Mouse (Mus musculus): ENCODE measurements around the gene Parp11. TPM values are rescaled to one million over a fixed set of nuclear protein-coding genes. Genes with fewer than 3 reads are reported as not detected.

The Parp11 gene
- polyA plus RNA-seq, 1 experiment = 6.7 TPM

- DNase-seq (ENCODE audit: low read depth, low spot score) = no peak
Observed at GRCm38 (mm10) chr6:127444466-127444865, 2.2 kb upstream of the Parp11 start.

GRCm38 (mm10) chr6:127447686-127448460 is 1.2 kb downstream of the Parp11 start:
- 42% methylated on average over 10 of the region's 10 CpGs for WGBS
- no peak for DNase-seq (ENCODE audit: low read depth, low spot score)

More at GRCm38 (mm10) chr6:127444466-127444865, 2.2 kb upstream of the Parp11 start:
- 37% methylated on average over 4 of the region's 4 CpGs for WGBS

GRCm38 (mm10) chr6:127448869-127449268 is 2.2 kb downstream of the Parp11 start:
- 70% methylated on average over 2 of the region's 2 CpGs for WGBS
- no peak for DNase-seq (ENCODE audit: low read depth, low spot score)

- no peak for DNase-seq (ENCODE audit: low read depth, low spot score)
- WGBS = 60% methylated on average over 10 of the region's 10 CpGs
Observed at GRCm38 (mm10) chr6:127449531-127450422, 3.1 kb downstream of the Parp11 start.

GRCm38 (mm10) chr6:127453407-127454343 is 7.0 kb downstream of the Parp11 start:
- WGBS = under 1% methylated on average over 70 of the region's 70 CpGs
- peak; percentile 83 for DNase-seq (ENCODE audit: low read depth, low spot score)

GRCm38 (mm10) chr6:127454344-127454707 is 7.7 kb downstream of the Parp11 start:
- DNase-seq (ENCODE audit: low read depth, low spot score) = no peak
- WGBS = 12% methylated on average over 10 of the region's 10 CpGs

GRCm38 (mm10) chr6:127454809-127455208 is 8.2 kb downstream of the Parp11 start:
- 79% methylated on average over 6 of the region's 6 CpGs for WGBS
- DNase-seq (ENCODE audit: low read depth, low spot score) = no peak

GRCm38 (mm10) chr6:127455440-127455839 is 8.8 kb downstream of the Parp11 start:
- WGBS = 95% methylated on average over 4 of the region's 4 CpGs
- no peak for DNase-seq (ENCODE audit: low read depth, low spot score)

- DNase-seq (ENCODE audit: low read depth, low spot score) = no peak
- 94% methylated on average over 2 of the region's 2 CpGs for WGBS
Observed at GRCm38 (mm10) chr6:127456769-127457168, 10.1 kb downstream of the Parp11 start.

- no peak for DNase-seq (ENCODE audit: low read depth, low spot score)
- WGBS = 54% methylated on average over 2 of the region's 2 CpGs
Observed at GRCm38 (mm10) chr6:127459776-127460175, 13.1 kb downstream of the Parp11 start.

GRCm38 (mm10) chr6:127461491-127461890 is 14.9 kb downstream of the Parp11 start:
- no peak for DNase-seq (ENCODE audit: low read depth, low spot score)
- WGBS = 78% methylated on average over 4 of the region's 4 CpGs

GRCm38 (mm10) chr6:127462251-127462650 is 15.6 kb downstream of the Parp11 start:
- 94% methylated on average over 6 of the region's 6 CpGs for WGBS
- no peak for DNase-seq (ENCODE audit: low read depth, low spot score)

- WGBS = 75% methylated on average over 21 of the region's 21 CpGs
- no peak for DNase-seq (ENCODE audit: low read depth, low spot score)
Observed at GRCm38 (mm10) chr6:127463273-127464001, 16.8 kb downstream of the Parp11 start.

GRCm38 (mm10) chr6:127464523-127464922 is 17.9 kb downstream of the Parp11 start:
- 60% methylated on average over 7 of the region's 7 CpGs for WGBS
- DNase-seq (ENCODE audit: low read depth, low spot score) = no peak

GRCm38 (mm10) chr6:127466749-127467310 is 20.2 kb downstream of the Parp11 start:
- no peak for DNase-seq (ENCODE audit: low read depth, low spot score)
- WGBS = 80% methylated on average over 4 of the region's 4 CpGs

GRCm38 (mm10) chr6:127472078-127472477 is 25.4 kb downstream of the Parp11 start:
- 71% methylated on average over 4 of the region's 4 CpGs for WGBS
- no peak for DNase-seq (ENCODE audit: low read depth, low spot score)

- 86% methylated on average over 8 of the region's 8 CpGs for WGBS
- DNase-seq (ENCODE audit: low read depth, low spot score) = no peak
Observed at GRCm38 (mm10) chr6:127473961-127474360, 27.3 kb downstream of the Parp11 start.

GRCm38 (mm10) chr6:127475231-127475630 is 28.6 kb downstream of the Parp11 start:
- DNase-seq (ENCODE audit: low read depth, low spot score) = no peak
- 77% methylated on average over 3 of the region's 3 CpGs for WGBS

- no peak for DNase-seq (ENCODE audit: low read depth, low spot score)
- WGBS = 65% methylated on average over 6 of the region's 6 CpGs
Observed at GRCm38 (mm10) chr6:127491046-127491445, 44.4 kb downstream of the Parp11 start.
